Mouse (Mus musculus) G1E (cell line): Measurements from ENCODE around the gene Elp6.

ENCODE experiments used
- CTCF ChIP-seq: IDR thresholded peaks from 2 replicates; pipeline ENCODE4 v1.5.1; 2012; ENCODE audit warnings: low read depth, low read length, inconsistent platforms, mixed read lengths
- GATA1 ChIP-seq: IDR thresholded peaks from 2 replicates; pipeline ENCODE4 v1.6.1; 2012; ENCODE audit warnings: borderline replicate concordance, low read length, inconsistent platforms, mixed read lengths

DNA sequence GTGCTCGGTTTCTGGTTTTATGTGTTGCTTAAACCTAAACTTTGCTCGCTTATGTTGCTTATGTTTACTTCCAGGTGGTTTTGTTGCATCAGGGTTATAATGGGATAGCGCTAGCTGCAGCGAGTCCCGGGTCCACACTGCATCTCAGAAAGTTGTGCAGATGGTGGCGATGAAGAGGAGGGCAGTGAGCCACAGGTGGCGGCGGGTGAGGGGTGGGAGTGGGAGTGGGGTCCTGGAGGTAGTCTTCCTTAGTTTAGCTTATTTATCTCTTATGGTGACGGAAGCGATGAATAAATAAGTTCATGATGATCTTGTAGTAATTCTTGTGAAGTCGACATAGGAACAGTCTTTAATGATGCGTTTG is 28.9 kb downstream of the Elp6 start:
- TF ChIP-seq CTCF: no peak
- TF ChIP-seq GATA1: no peak
